Mouse (Mus musculus): ENCODE data around the gene Utp11.

DNA sequence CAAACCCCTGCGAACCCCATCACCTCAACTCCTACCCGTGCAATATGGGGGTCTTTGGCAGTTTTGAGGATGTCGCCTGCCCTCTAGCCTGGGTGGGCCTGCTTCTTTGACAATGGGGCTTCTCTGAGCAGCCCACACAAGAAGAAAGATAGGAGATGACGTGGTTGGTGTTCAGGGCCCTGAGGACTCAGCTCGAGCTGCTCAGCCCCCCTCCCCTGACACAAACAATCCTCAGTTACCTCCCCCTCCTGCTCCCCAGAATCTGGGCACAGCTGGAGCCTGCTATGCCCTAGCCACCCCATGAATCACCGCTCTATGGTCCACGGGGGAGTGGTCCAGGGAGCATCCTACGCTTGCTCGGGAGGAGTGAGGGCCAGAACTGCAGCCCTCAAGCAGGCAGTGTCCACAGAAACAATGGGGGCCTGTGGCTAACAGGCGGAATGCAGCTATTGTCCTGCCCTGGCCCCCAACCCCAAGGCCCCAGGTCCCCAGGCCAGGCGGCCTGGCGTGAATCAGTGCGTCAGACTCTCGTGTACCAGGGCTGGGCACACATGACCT is 25.8 kb downstream of the Utp11 start:
- TF ChIP-seq POLR2A (IDR thresholded peaks at IDR 0.05; ENCODE audit: low read depth, low read length) (no peak), CTCF (IDR thresholded peaks at IDR 0.05; ENCODE audit: borderline replicate concordance, insufficient read depth, low read length) (no peak)
